Mouse (Mus musculus): ENCODE measurements around the gene Dnah8. TPM values are rescaled to one million over a fixed set of nuclear protein-coding genes. Genes with fewer than 3 reads are reported as not detected.

Dnah8 gene
- polyA plus RNA-seq, 1 experiment from 2014 or later = 2.1 TPM

- 62% methylated on average over 3 of the region's 3 CpGs for WGBS
- Histone ChIP-seq H3K4me1 (replicated peaks) (no peaks in the 10 kb centered on the region), H3K27ac (ENCODE audit: poor library complexity, severe bottlenecking) (no peak overlapping the region), H3K4me3 (no peak overlapping the region), H3K27me3 (replicated peaks) (no peaks in the 10 kb centered on the region), H3K9ac (no peak overlapping the region), H3K36me3 (no peaks in the 10 kb centered on the region), H3K4me2 (no peak overlapping the region), H3K9me3 (replicated peaks) (no peaks in the 10 kb centered on the region)
- no peak for ATAC-seq (ENCODE audit: insufficient number of reproducible peaks, low FRiP score)
Observed at GRCm38 (mm10) chr17:30714732-30715131, 90.6 kb downstream of the Dnah8 start.

DNA sequence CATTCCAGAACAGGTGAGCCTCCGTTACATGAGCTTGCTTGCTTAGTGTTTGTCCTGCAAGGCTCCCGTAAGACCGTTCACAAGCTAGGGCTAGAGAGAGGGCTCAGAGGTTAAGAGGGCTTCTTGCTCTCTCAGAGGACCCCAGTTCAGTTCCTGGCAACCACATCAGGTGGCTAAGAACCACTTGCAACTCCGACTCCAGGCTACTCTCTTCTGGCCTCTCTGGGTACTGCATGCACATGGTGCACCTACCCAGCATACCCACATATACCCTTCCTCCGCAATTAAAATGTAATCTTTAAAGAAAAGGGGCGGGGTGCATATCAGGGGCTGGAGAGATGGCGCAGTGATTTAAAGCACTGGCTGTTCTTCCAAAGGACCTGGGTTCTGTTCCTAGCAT is 94.0 kb downstream of the Dnah8 start:
- no peak overlapping the region for H3K4me2 ChIP-seq
- no peak for ATAC-seq (ENCODE audit: insufficient number of reproducible peaks, low FRiP score)
- H3K9me3 ChIP-seq (replicated peaks) = no peaks in the 10 kb centered on the region
- no peaks in the 10 kb centered on the region for H3K4me1 ChIP-seq (replicated peaks)
- no peak overlapping the region for H3K27ac ChIP-seq (ENCODE audit: poor library complexity, severe bottlenecking)
- no peak overlapping the region for H3K9ac ChIP-seq
- no peak overlapping the region for H3K4me3 ChIP-seq
- WGBS = 88% methylated on average over 7 of the region's 7 CpGs
- no peaks in the 10 kb centered on the region for H3K36me3 ChIP-seq
- no peaks in the 10 kb centered on the region for H3K27me3 ChIP-seq (replicated peaks)

- 81% methylated on average over 5 of the region's 5 CpGs for WGBS
Observed at GRCm38 (mm10) chr17:30719031-30719430, 94.9 kb downstream of the Dnah8 start.

DNA sequence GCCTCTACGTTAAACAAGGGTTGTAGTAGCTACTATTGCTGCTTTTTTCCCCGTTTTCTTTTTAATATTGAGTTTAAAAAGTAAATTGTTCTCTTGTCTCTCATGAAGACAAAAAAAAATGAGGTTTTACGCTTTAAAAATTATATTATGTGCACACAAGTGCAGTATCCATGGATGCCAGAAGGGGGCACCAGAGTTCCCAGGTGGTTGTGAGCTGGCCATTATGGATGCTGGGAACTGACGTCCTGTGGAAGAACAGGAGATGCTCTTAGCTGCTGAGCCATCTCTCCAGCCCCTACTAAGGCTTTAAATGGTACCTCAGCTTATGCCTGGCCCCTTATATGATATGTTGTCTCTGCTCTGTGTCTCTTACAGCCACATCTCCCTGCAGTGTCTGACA is 103.6 kb downstream of the Dnah8 start:
- Histone ChIP-seq H3K9me3 (replicated peaks) (no peaks in the 10 kb centered on the region), H3K4me1 (replicated peaks) (no peaks in the 10 kb centered on the region), H3K4me3 (no peak overlapping the region), H3K4me2 (no peak overlapping the region), H3K9ac (no peak overlapping the region), H3K27ac (ENCODE audit: poor library complexity, severe bottlenecking) (no peak overlapping the region), H3K27me3 (replicated peaks) (no peaks in the 10 kb centered on the region), H3K36me3 (no peaks in the 10 kb centered on the region)
- WGBS = 53% methylated on average over 4 of the region's 4 CpGs
- no peak for ATAC-seq (ENCODE audit: insufficient number of reproducible peaks, low FRiP score)

More at GRCm38 (mm10) chr17:30719031-30719430, 94.9 kb downstream of the Dnah8 start:
- Histone ChIP-seq H3K4me3 (no peak overlapping the region), H3K9me3 (replicated peaks) (no peaks in the 10 kb centered on the region), H3K27me3 (replicated peaks) (no peaks in the 10 kb centered on the region), H3K4me2 (no peak overlapping the region), H3K9ac (no peak overlapping the region), H3K27ac (ENCODE audit: poor library complexity, severe bottlenecking) (no peak overlapping the region), H3K36me3 (no peaks in the 10 kb centered on the region), H3K4me1 (replicated peaks) (no peaks in the 10 kb centered on the region)
- ATAC-seq (ENCODE audit: insufficient number of reproducible peaks, low FRiP score) = no peak

- 81% methylated on average over 3 of the region's 3 CpGs for WGBS
- Histone ChIP-seq H3K9ac (no peak overlapping the region), H3K27ac (ENCODE audit: poor library complexity, severe bottlenecking) (no peak overlapping the region), H3K4me1 (replicated peaks) (no peaks in the 10 kb centered on the region), H3K9me3 (replicated peaks) (peaks cover 7% of the 10 kb centered on the region), H3K4me3 (no peak overlapping the region), H3K27me3 (replicated peaks) (no peaks in the 10 kb centered on the region), H3K4me2 (no peak overlapping the region), H3K36me3 (no peaks in the 10 kb centered on the region)
- no peak for ATAC-seq (ENCODE audit: insufficient number of reproducible peaks, low FRiP score)
Observed at GRCm38 (mm10) chr17:30732736-30733135, 108.6 kb downstream of the Dnah8 start.

DNA sequence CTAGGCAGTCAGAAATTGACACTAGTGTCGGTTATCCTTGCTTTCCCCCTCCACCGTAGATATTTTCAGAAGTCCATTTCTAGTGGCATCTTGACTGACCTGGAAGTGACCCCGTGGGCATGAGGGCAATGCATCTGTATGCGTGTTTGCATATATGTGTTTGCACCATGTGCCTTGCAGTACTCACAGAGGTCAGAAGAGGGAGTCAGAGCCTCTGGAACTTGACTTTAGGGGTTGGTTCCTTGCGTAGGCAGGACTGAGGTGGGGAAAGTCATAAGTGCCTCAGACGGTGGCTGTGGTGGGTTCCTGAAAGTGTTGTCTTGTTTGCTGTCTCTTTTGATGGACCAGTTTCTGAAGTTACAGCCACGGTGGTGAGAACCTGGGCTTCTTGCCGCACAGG is 110.6 kb downstream of the Dnah8 start:
- Histone ChIP-seq H3K4me2 (no peak overlapping the region), H3K9me3 (replicated peaks) (peaks cover 7% of the 10 kb centered on the region), H3K9ac (no peak overlapping the region), H3K36me3 (no peaks in the 10 kb centered on the region), H3K27ac (ENCODE audit: poor library complexity, severe bottlenecking) (no peak overlapping the region), H3K4me1 (replicated peaks) (no peaks in the 10 kb centered on the region), H3K4me3 (no peak overlapping the region), H3K27me3 (replicated peaks) (no peaks in the 10 kb centered on the region)
- 84% methylated on average over 8 of the region's 8 CpGs for WGBS
- ATAC-seq (ENCODE audit: insufficient number of reproducible peaks, low FRiP score) = no peak

- Histone ChIP-seq H3K4me1 (replicated peaks) (no peaks in the 10 kb centered on the region), H3K9me3 (replicated peaks) (peaks cover 7% of the 10 kb centered on the region), H3K27me3 (replicated peaks) (no peaks in the 10 kb centered on the region), H3K4me3 (no peak overlapping the region), H3K27ac (ENCODE audit: poor library complexity, severe bottlenecking) (no peak overlapping the region), H3K9ac (no peak overlapping the region), H3K4me2 (no peak overlapping the region), H3K36me3 (no peaks in the 10 kb centered on the region)
- 84% methylated on average over 2 of the region's 2 CpGs for WGBS
- no peak for ATAC-seq (ENCODE audit: insufficient number of reproducible peaks, low FRiP score)
Observed at GRCm38 (mm10) chr17:30735454-30735853, 111.3 kb downstream of the Dnah8 start.

- Histone ChIP-seq H3K4me1 (replicated peaks) (no peaks in the 10 kb centered on the region), H3K9me3 (replicated peaks) (peaks cover 7% of the 10 kb centered on the region), H3K36me3 (no peaks in the 10 kb centered on the region), H3K27ac (ENCODE audit: poor library complexity, severe bottlenecking) (no peak overlapping the region), H3K4me2 (no peak overlapping the region), H3K4me3 (no peak overlapping the region), H3K9ac (no peak overlapping the region), H3K27me3 (replicated peaks) (no peaks in the 10 kb centered on the region)
- WGBS = 40% methylated on average over 6 of the region's 6 CpGs
- no peak for ATAC-seq (ENCODE audit: insufficient number of reproducible peaks, low FRiP score)
Observed at GRCm38 (mm10) chr17:30737797-30738196, 113.6 kb downstream of the Dnah8 start.

GRCm38 (mm10) chr17:30739769-30740168 is 115.6 kb downstream of the Dnah8 start:
- H3K9ac ChIP-seq = no peak overlapping the region
- no peaks in the 10 kb centered on the region for H3K4me1 ChIP-seq (replicated peaks)
- H3K27ac ChIP-seq (ENCODE audit: poor library complexity, severe bottlenecking) = no peak overlapping the region
- H3K36me3 ChIP-seq = no peaks in the 10 kb centered on the region
- H3K27me3 ChIP-seq (replicated peaks) = no peaks in the 10 kb centered on the region
- no peak overlapping the region for H3K4me2 ChIP-seq
- no peak overlapping the region for H3K4me3 ChIP-seq
- H3K9me3 ChIP-seq (replicated peaks) = peaks cover 7% of the 10 kb centered on the region
- 87% methylated on average over 3 of the region's 3 CpGs for WGBS
- ATAC-seq (ENCODE audit: insufficient number of reproducible peaks, low FRiP score) = no peak

- H3K4me1 ChIP-seq (replicated peaks) = no peaks in the 10 kb centered on the region
Observed at GRCm38 (mm10) chr17:30743947-30744346, 119.8 kb downstream of the Dnah8 start.

DNA sequence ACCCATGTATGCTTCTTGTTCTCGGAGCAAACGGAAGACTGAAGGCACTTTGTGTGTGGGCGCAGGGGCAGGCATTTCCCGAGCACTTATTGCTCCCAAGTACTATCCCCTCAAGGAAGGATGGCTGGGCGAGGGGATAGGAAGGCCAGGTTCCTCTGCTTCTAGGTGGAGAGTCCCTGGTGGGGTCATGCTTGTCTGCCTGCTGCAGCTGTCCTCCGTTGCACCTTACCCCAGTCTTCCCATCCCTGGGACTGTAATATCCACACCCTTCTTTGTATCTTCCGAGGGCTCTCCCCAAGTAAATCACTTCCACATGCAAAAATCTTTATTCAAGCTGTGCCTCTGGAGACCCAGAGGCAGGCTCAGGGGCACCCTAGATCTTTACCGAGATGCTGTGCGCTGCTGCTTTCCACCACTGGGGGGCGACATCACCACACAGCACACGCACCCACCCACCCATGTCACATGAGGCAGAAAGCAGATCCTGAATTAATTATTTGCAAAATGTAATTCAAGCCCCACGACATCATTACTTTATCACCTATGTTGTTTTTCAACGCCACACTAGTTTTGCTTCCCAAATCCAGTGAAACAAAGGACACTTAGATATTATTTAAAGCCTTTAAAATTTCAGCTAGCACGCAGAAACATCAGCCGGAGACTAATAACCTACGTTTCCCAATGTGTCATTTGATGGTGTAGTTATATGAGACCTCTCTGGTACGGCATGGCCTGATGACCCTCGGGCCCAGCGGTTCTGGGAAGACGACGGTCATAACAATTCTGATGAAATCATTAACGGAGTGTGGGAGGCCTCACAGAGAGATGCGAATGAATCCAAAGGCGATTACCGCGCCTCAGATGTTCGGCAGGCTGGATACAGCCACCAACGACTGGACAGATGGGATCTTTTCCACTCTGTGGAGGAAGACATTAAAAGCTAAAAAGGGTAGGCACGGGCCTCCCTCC is 122.2 kb downstream of the Dnah8 start:
- H3K9ac ChIP-seq = no peak overlapping the region
- no peaks in the 10 kb centered on the region for H3K4me1 ChIP-seq (replicated peaks)
- H3K27me3 ChIP-seq (replicated peaks) = no peaks in the 10 kb centered on the region
- H3K36me3 ChIP-seq = no peaks in the 10 kb centered on the region
- no peak overlapping the region for H3K4me3 ChIP-seq
- ATAC-seq (ENCODE audit: insufficient number of reproducible peaks, low FRiP score) = no peak
- H3K9me3 ChIP-seq (replicated peaks) = no peaks in the 10 kb centered on the region
- whole genome bisulfite sequencing = 62% methylated on average over 29 of the region's 29 CpGs
- no peak overlapping the region for H3K4me2 ChIP-seq
- H3K27ac ChIP-seq (ENCODE audit: poor library complexity, severe bottlenecking) = no peak overlapping the region

More at GRCm38 (mm10) chr17:30743947-30744346, 119.8 kb downstream of the Dnah8 start:
- no peak overlapping the region for H3K4me3 ChIP-seq
- H3K36me3 ChIP-seq = no peaks in the 10 kb centered on the region
- no peak for ATAC-seq (ENCODE audit: insufficient number of reproducible peaks, low FRiP score)
- no peak overlapping the region for H3K4me2 ChIP-seq
- no peaks in the 10 kb centered on the region; the same call in 1 of the 2 replicates for H3K9me3 ChIP-seq (replicated peaks)
- 62% methylated on average over 3 of the region's 3 CpGs for WGBS
- no peaks in the 10 kb centered on the region for H3K27me3 ChIP-seq (replicated peaks)
- H3K27ac ChIP-seq (ENCODE audit: poor library complexity, severe bottlenecking) = no peak overlapping the region
- H3K9ac ChIP-seq = no peak overlapping the region
